8 mouse cellular contexts compared by ENCODE assay signal in genomic region chr11:80080381-80080825, GRCm38 (mm10). TPM values are rescaled to one million over a fixed set of nuclear protein-coding genes. Genes with fewer than 3 reads are reported as not detected.
DNase-seq lines count a peak whose midpoint lies in the region; ATAC-seq and TF ChIP-seq lines count a peak whose summit lies in the region.

No protein-coding gene starts in this region.

- under 1% methylated on average over 30 of the region's 32 CpGs for WGBS in neural tube, embryonic 11.5 days
- WGBS in embryonic facial prominence, embryonic 10.5 days: 1% methylated on average over 32 of the region's 32 CpGs
- under 1% methylated on average over 30 of the region's 32 CpGs for WGBS in heart, embryonic 14.5 days
- 1% methylated on average over 31 of the region's 32 CpGs for WGBS in liver, embryonic 12.5 days (ENCODE audit: insufficient replicate concordance)
- 2% methylated on average over 32 of the region's 32 CpGs for WGBS in small intestine, adult 2 months

- TF ChIP-seq CTCF in small intestine, adult 2 months (IDR thresholded peaks at IDR 0.05; ENCODE audit: extremely low read depth, insufficient read length, insufficient replicate concordance, low read depth, low read length): no peak

- no peaks in the 10 kb centered on the region for H3K9me3 ChIP-seq in neural tube, embryonic 11.5 days (ENCODE audit: control insufficient read depth, low read length)
- no peaks in the 10 kb centered on the region for H3K9me3 ChIP-seq in embryonic facial prominence, embryonic 10.5 days
- no peaks in the 10 kb centered on the region for H3K9me3 ChIP-seq in heart, embryonic 14.5 days (ENCODE audit: control insufficient read depth, low read length)
- H3K9me3 ChIP-seq in liver, embryonic 12.5 days (replicated peaks): peaks cover 4% of the 10 kb centered on the region; the same call in 1 of the 2 replicates

- no peaks in the 10 kb centered on the region for H3K36me3 ChIP-seq in neural tube, embryonic 11.5 days (ENCODE audit: control insufficient read depth, insufficient read depth, low read length)
- peaks cover 11% of the 10 kb centered on the region for H3K36me3 ChIP-seq in embryonic facial prominence, embryonic 10.5 days (replicated peaks)
- H3K36me3 ChIP-seq in heart, embryonic 14.5 days (ENCODE audit: control insufficient read depth, insufficient read depth, low read length): peaks cover 10% of the 10 kb centered on the region
- H3K36me3 ChIP-seq in liver, embryonic 12.5 days: peaks cover 34% of the 10 kb centered on the region
- H3K36me3 ChIP-seq in small intestine, adult 2 months (ENCODE audit: control insufficient read depth, insufficient read depth, low read length): no peaks in the 10 kb centered on the region

- DNase-seq in neural tube, embryonic 11.5 days (ENCODE audit: low spot score): peak; percentile 46
- DNase-seq in neural tube, embryonic 10.5 days (ENCODE audit: extremely low spot score, low spot score): no peak
- no peak for DNase-seq in embryonic facial prominence, embryonic 10.5 days (ENCODE audit: low spot score)
- DNase-seq in ovary, postnatal 10 days (ENCODE audit: low spot score): no peak
- DNase-seq in layer of hippocampus, postnatal 10 days (ENCODE audit: low spot score in 2 of 2): no peak

- peaks cover 5% of the 10 kb centered on the region; the same call in 1 of the 2 replicates for H3K4me1 ChIP-seq in neural tube, embryonic 11.5 days (ENCODE audit: control insufficient read depth, insufficient read depth, low read length)
- peaks cover 27% of the 10 kb centered on the region for H3K4me1 ChIP-seq in embryonic facial prominence, embryonic 10.5 days
- peaks cover 6 to 13% of the 10 kb centered on the region in 2 experiments for H3K4me1 ChIP-seq in heart, embryonic 14.5 days (ENCODE audit: control insufficient read depth in 2 of 2, insufficient read depth in 2 of 2, low read length in 2 of 2)
- peaks cover 69% of the 10 kb centered on the region for H3K4me1 ChIP-seq in liver, embryonic 12.5 days
- peaks cover under 1% of the 10 kb centered on the region; the same call in 1 of the 2 replicates for H3K4me1 ChIP-seq in small intestine, adult 2 months (ENCODE audit: control insufficient read depth, insufficient read depth, insufficient read length, low read length)

- H3K9ac ChIP-seq in neural tube, embryonic 11.5 days (ENCODE audit: low read length): peak overlapping the region; percentile 98
- peak overlapping the region; percentile 95 for H3K9ac ChIP-seq in heart, embryonic 14.5 days (ENCODE audit: low read length)
- peak overlapping the region; percentile 99 for H3K9ac ChIP-seq in liver, embryonic 12.5 days

- TF ChIP-seq POLR2A in small intestine, adult 2 months (IDR thresholded peaks at IDR 0.05; ENCODE audit: low read depth, low read length): no peak

- peak overlapping the region; percentile 87 for H3K27ac ChIP-seq in neural tube, embryonic 11.5 days (ENCODE audit: low read depth, low read length)
- peak overlapping the region; percentile 99 for H3K27ac ChIP-seq in embryonic facial prominence, embryonic 10.5 days (replicated peaks)
- H3K27ac ChIP-seq in heart, embryonic 14.5 days (replicated peaks in 1 of 2; ENCODE audit: control insufficient read depth in 1 of 2, insufficient read depth in 1 of 2, low read depth in 2 of 2, low read length in 2 of 2): peak overlapping the region; percentile 97
- H3K27ac ChIP-seq in liver, embryonic 12.5 days: peak overlapping the region; percentile 100
- peak overlapping the region; percentile 92 for H3K27ac ChIP-seq in small intestine, adult 2 months (ENCODE audit: insufficient read depth, low read depth, low read length)

- H3K27me3 ChIP-seq in neural tube, embryonic 11.5 days (ENCODE audit: control insufficient read depth, insufficient read depth, low read length): no peaks in the 10 kb centered on the region
- H3K27me3 ChIP-seq in embryonic facial prominence, embryonic 10.5 days (replicated peaks; ENCODE audit: low read depth, poor library complexity, severe bottlenecking): no peaks in the 10 kb centered on the region
- H3K27me3 ChIP-seq in heart, embryonic 14.5 days (ENCODE audit: control insufficient read depth, insufficient read depth, low read length): no peaks in the 10 kb centered on the region
- no peaks in the 10 kb centered on the region for H3K27me3 ChIP-seq in liver, embryonic 12.5 days (replicated peaks)
- H3K27me3 ChIP-seq in small intestine, adult 2 months (ENCODE audit: control insufficient read depth, insufficient read depth, low read length): no peaks in the 10 kb centered on the region

- no peak; the same call in 1 of the 2 replicates for ATAC-seq in neural tube, embryonic 11.5 days (ENCODE audit: insufficient read depth, low FRiP score, low TSS enrichment)
- ATAC-seq in heart, embryonic 14.5 days (ENCODE audit: insufficient number of reproducible peaks, insufficient read depth, low FRiP score, low read depth): peak; percentile 44
- ATAC-seq in liver, embryonic 12.5 days: peak; percentile 19; the same call in 1 of the 2 replicates

- peak overlapping the region; percentile 86 for H3K4me3 ChIP-seq in neural tube, embryonic 11.5 days (ENCODE audit: low read depth, low read length)
- H3K4me3 ChIP-seq in embryonic facial prominence, embryonic 10.5 days: peak overlapping the region; percentile 97
- H3K4me3 ChIP-seq in heart, embryonic 14.5 days (ENCODE audit: control insufficient read depth in 1 of 2, insufficient read depth in 1 of 2, low read depth in 1 of 2, low read length in 2 of 2): peak overlapping the region; percentile 78 to 88
- peak overlapping the region; percentile 99 for H3K4me3 ChIP-seq in liver, embryonic 12.5 days
- H3K4me3 ChIP-seq in small intestine, adult 2 months (ENCODE audit: low read depth, low read length): peak overlapping the region; percentile 86

- peak overlapping the region; percentile 77 for H3K4me2 ChIP-seq in neural tube, embryonic 11.5 days (ENCODE audit: low read depth)
- peak overlapping the region; percentile 87 for H3K4me2 ChIP-seq in heart, embryonic 14.5 days (ENCODE audit: low read length)
- H3K4me2 ChIP-seq in liver, embryonic 12.5 days: peak overlapping the region; percentile 78

RNA-seq across cellular contexts. Expression of gene Crlf3, which starts 0.4 kb away (rescaled TPM):
- polyA plus RNA-seq in neural tube, embryonic 11.5 days (2014; fragmentation: Nextera tagmentation; extraction: Ambion mirVana): 34.6 and 39.2 TPM in 2 replicates
- 47.8 and 49.6 TPM in 2 replicates for polyA plus RNA-seq in embryonic facial prominence, embryonic 10.5 days (2016; fragmentation: Nextera tagmentation; extraction: Ambion mirVana)
- polyA plus RNA-seq in heart, embryonic 14.5 days (2014; fragmentation: Nextera tagmentation; extraction: Ambion mirVana): 32.5 and 33.3 TPM in 2 replicates
- polyA plus RNA-seq in liver, embryonic 12.5 days (2016; fragmentation: Nextera tagmentation; extraction: Ambion mirVana): 109 and 111 TPM in 2 replicates
- polyA plus RNA-seq in small intestine, adult 2 months (2012; rRNA removed): 3.7 and 9.4 TPM in 2 replicates
- total RNA-seq in layer of hippocampus, postnatal 10 days (2021): 10 to 100 TPM; 18.0 to 18.6 TPM

RNA-seq across cellular contexts. Expression of gene Atad5, which starts 8.8 kb away (rescaled TPM):
- 14.2 and 15.6 TPM in 2 replicates for polyA plus RNA-seq in neural tube, embryonic 11.5 days (2014; fragmentation: Nextera tagmentation; extraction: Ambion mirVana)
- polyA plus RNA-seq in embryonic facial prominence, embryonic 10.5 days (2016; fragmentation: Nextera tagmentation; extraction: Ambion mirVana): 18.9 and 20.3 TPM in 2 replicates
- 5.3 and 5.6 TPM in 2 replicates for polyA plus RNA-seq in heart, embryonic 14.5 days (2014; fragmentation: Nextera tagmentation; extraction: Ambion mirVana)
- 15.0 and 15.9 TPM in 2 replicates for polyA plus RNA-seq in liver, embryonic 12.5 days (2016; fragmentation: Nextera tagmentation; extraction: Ambion mirVana)
- polyA plus RNA-seq in small intestine, adult 2 months (2012; rRNA removed): 0.10 and 0.18 TPM in 2 replicates
- total RNA-seq in layer of hippocampus, postnatal 10 days (2021): 1 to 10 TPM; 6.0 to 6.6 TPM
